Mouse (Mus musculus): Measurements from ENCODE around the gene Cacna2d4.
"Not testable (repeated sequence)": the region's sequence is repeated elsewhere in the genome, so short reads cannot be mapped to it uniquely, and the experiment has no call there.

The Cacna2d4 gene

GRCm38 (mm10) chr6:119236241-119236640 lies at the start of gene Cacna2d4:
Gene Cacna2d4 (plus strand): TSS chr6:119236526.
- DNase-seq (ENCODE audit: low spot score in 2 of 2): no peak

- no peak for DNase-seq (ENCODE audit: low spot score in 2 of 2)
Measured at GRCm38 (mm10) chr6:119186658-119187057, 49.7 kb upstream of the Cacna2d4 start.

- DNase-seq (ENCODE audit: low spot score in 2 of 2): no peak
Measured at GRCm38 (mm10) chr6:119187631-119188030, 48.7 kb upstream of the Cacna2d4 start.

- DNase-seq (ENCODE audit: low spot score in 2 of 2): no peak
Measured at GRCm38 (mm10) chr6:119191478-119191877, 44.8 kb upstream of the Cacna2d4 start.

GRCm38 (mm10) chr6:119193571-119194154 lies 42.7 kb upstream of the Cacna2d4 start:
- DNase-seq (ENCODE audit: low spot score in 2 of 2): no peak

- no peak for DNase-seq (ENCODE audit: low spot score in 2 of 2)
Measured at GRCm38 (mm10) chr6:119194161-119194560, 42.2 kb upstream of the Cacna2d4 start.

GRCm38 (mm10) chr6:119194601-119195000 lies 41.7 kb upstream of the Cacna2d4 start:
- DNase-seq (ENCODE audit: low spot score in 2 of 2): no peak

- DNase-seq (ENCODE audit: low spot score in 2 of 2): no peak
Measured at GRCm38 (mm10) chr6:119196382-119197305, 39.7 kb upstream of the Cacna2d4 start, which contains the start of gene Cacna1c. Gene Cacna1c (minus strand): TSS chr6:119196418.

- DNase-seq (ENCODE audit: low spot score in 2 of 2): no peak
Measured at GRCm38 (mm10) chr6:119198534-119199273, 37.6 kb upstream of the Cacna2d4 start.

- DNase-seq (ENCODE audit: low spot score in 2 of 2): no peak
Measured at GRCm38 (mm10) chr6:119199274-119199879, 36.9 kb upstream of the Cacna2d4 start.

GRCm38 (mm10) chr6:119200362-119200761 lies 36.0 kb upstream of the Cacna2d4 start:
- no peak for DNase-seq (ENCODE audit: low spot score in 2 of 2)

- DNase-seq (ENCODE audit: low spot score in 2 of 2): no peak
Measured at GRCm38 (mm10) chr6:119201575-119201974, 34.8 kb upstream of the Cacna2d4 start.

GRCm38 (mm10) chr6:119204286-119204685 lies 32.0 kb upstream of the Cacna2d4 start:
- DNase-seq (ENCODE audit: low spot score in 2 of 2): no peak

- no peak for DNase-seq (ENCODE audit: low spot score in 2 of 2)
Measured at GRCm38 (mm10) chr6:119204915-119205314, 31.4 kb upstream of the Cacna2d4 start.

GRCm38 (mm10) chr6:119206006-119206405 lies 30.3 kb upstream of the Cacna2d4 start:
- DNase-seq (ENCODE audit: low spot score in 2 of 2): not testable (repeated sequence)

- DNase-seq (ENCODE audit: low spot score in 2 of 2): no peak
Measured at GRCm38 (mm10) chr6:119213375-119213774, 23.0 kb upstream of the Cacna2d4 start.

GRCm38 (mm10) chr6:119214190-119214589 lies 22.1 kb upstream of the Cacna2d4 start:
- no peak for DNase-seq (ENCODE audit: low spot score in 2 of 2)

- DNase-seq (ENCODE audit: low spot score in 2 of 2): no peak
Measured at GRCm38 (mm10) chr6:119215040-119215613, 21.2 kb upstream of the Cacna2d4 start.

- no peak for DNase-seq (ENCODE audit: low spot score in 2 of 2)
Measured at GRCm38 (mm10) chr6:119217661-119218060, 18.7 kb upstream of the Cacna2d4 start.

- no peak for DNase-seq (ENCODE audit: low spot score in 2 of 2)
Measured at GRCm38 (mm10) chr6:119218591-119218990, 17.7 kb upstream of the Cacna2d4 start.

GRCm38 (mm10) chr6:119219237-119219870 lies 17.0 kb upstream of the Cacna2d4 start:
- no peak for DNase-seq (ENCODE audit: low spot score in 2 of 2)

Measured in frontal cortex, postnatal 10 days (tissue).